Mouse (Mus musculus): Measurements from ENCODE around the gene Rfesd. TPM values are rescaled to one million over a fixed set of nuclear protein-coding genes. Genes with fewer than 3 reads are reported as not detected.

The Rfesd gene
- polyA plus RNA-seq, 1 experiment from 2014 or later: 19.9 TPM

DNA sequence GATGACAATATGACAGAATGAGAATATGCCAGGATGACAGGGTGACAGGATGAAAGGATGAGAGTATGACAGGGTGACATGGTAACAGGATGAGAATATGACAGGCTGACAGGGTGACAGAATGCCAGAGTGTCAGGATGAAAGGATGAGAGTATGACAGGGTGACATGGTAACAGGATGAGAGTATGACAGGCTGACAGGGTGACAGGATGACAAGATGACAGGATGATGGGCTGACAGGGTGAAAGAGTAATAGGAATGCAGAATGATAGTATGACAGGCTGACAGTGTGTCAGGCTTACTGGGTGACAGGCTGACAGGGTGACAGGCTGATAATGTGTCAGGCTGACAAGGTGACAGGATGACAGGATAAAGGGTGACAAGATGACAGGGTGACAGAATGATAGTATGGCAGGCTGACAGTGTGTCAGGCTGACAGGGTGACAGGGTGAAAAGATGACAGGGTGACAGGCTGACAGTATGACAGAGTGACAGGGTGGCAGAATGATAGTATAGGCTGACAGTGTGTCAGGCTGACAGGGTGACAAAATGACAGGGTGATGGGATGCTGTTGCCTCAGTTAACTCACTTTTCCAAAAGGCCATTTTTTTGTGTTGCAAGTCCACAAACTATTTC lies 63.0 kb downstream of the Rfesd start:
- no peak for ATAC-seq
- H3K4me2 ChIP-seq (ENCODE audit: low read length): no peak overlapping the region
- H3K27me3 ChIP-seq (replicated peaks; ENCODE audit: control insufficient read depth, insufficient read depth, low read length): no peaks in the 10 kb centered on the region
- H3K27ac ChIP-seq (ENCODE audit: low read depth, low read length): no peak overlapping the region
- no peaks in the 10 kb centered on the region for H3K4me1 ChIP-seq (ENCODE audit: control insufficient read depth, insufficient read depth, low read depth, low read length)
- H3K9me3 ChIP-seq (ENCODE audit: control insufficient read depth, low read length): no peaks in the 10 kb centered on the region
- no peak overlapping the region for H3K9ac ChIP-seq (ENCODE audit: low read depth, low read length)
- no peak overlapping the region for H3K4me3 ChIP-seq (ENCODE audit: low read length)
- H3K36me3 ChIP-seq (ENCODE audit: control insufficient read depth, insufficient read depth, low read length): no peaks in the 10 kb centered on the region

Other genes starting within 250 kb of the Rfesd start
- gene Glrx, start 178.9 kb downstream of the Rfesd start, polyA plus RNA-seq (2015; fragmentation: Nextera tagmentation; extraction: Ambion mirVana): 75.8 and 91.4 TPM in 2 replicates
- gene Rhobtb3, start 74.8 kb downstream of the Rfesd start, polyA plus RNA-seq (2015; fragmentation: Nextera tagmentation; extraction: Ambion mirVana): 14.9 and 18.8 TPM in 2 replicates
- 2.2 and 2.3 TPM in 2 replicates for gene Spata9, start 51.6 kb downstream of the Rfesd start, polyA plus RNA-seq (2015; fragmentation: Nextera tagmentation; extraction: Ambion mirVana)
- 4.2 and 5.2 TPM in 2 replicates for gene Gpr150, start 38.3 kb upstream of the Rfesd start, polyA plus RNA-seq (2015; fragmentation: Nextera tagmentation; extraction: Ambion mirVana)
- gene Arsk, start 79.9 kb upstream of the Rfesd start, polyA plus RNA-seq (2015; fragmentation: Nextera tagmentation; extraction: Ambion mirVana): 4.7 and 5.2 TPM in 2 replicates
- gene Ttc37, start 80.0 kb upstream of the Rfesd start, polyA plus RNA-seq (2015; fragmentation: Nextera tagmentation; extraction: Ambion mirVana): 7.7 and 9.2 TPM in 2 replicates

All from hindbrain, embryonic 16.5 days (tissue).